Mouse (Mus musculus) ZHBTc4 (cell line): Measurements from ENCODE around the gene Gm15013.
"Not testable (repeated sequence)": the region's sequence is repeated elsewhere in the genome, so short reads cannot be mapped to it uniquely, and the experiment has no call there.

Experiments
- DNase-seq: peaks from one replicate; pipeline ENCODE4 v3.0.0-alpha.2; 2011; ENCODE audit warnings: low read depth, low spot score

Gm15013 gene

DNA sequence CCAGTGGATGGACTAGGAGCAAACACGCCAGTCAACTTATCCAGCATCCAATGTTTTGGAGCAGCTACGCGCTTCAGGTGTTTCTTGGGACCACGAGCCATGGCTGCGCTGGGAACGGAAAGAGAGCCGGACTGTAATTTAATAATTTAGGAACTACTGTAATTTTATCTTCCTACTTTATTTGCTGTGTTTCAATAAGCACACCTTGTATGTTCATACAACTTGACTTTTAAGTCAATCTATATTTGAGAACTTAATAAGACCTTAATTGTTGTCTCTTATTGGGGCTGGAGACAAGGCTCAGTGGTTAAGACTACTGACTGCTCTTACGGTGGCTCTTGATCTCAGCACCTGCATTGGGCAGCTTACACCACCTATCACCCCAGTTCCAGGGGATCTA lies at the start of gene Gm15013:
Gene Gm15013, minus strand, starts transcription at position 101 of the 400 bp plus-strand sequence.
- DNase-seq: no peak

DNA sequence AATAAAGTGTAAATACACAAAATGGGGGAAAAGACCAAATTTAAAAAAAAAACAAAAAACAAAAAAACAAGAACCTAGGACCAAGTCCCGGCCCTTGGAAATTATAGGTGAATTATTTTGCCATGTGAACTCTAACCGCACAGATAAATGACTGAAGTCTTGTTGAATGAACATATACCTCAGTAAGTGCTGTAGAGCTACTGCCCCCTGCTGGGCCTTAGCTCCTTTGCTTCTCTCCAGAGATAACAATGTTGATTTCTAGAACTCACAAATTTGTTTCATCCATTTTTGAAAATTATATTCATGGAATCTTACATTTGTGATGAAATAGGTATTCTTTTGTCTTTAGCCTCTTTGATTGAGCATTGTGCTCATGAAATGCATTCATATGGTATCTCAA lies 48.3 kb upstream of the Gm15013 start:
- DNase-seq: peak; percentile 28

DNA sequence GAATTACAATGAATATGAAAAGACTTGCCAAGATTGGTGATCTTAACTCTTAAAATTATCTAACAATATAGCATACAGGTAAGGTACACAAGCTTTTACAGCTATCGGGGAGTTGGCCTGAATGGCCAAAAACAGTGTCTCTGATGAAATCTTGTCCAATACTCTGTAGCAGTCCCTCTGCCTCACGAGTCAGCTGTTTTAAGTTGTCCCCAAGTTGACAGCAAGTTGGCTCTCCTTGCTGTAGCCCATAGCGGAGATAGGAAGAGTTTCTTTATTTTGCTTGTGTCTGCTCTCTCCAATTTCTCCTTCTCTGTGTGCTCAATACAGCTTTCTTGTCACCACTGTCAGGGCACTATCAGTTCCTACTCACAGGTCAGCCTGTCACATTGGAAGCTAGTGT lies 44.4 kb upstream of the Gm15013 start:
- DNase-seq: not testable (repeated sequence)

DNA sequence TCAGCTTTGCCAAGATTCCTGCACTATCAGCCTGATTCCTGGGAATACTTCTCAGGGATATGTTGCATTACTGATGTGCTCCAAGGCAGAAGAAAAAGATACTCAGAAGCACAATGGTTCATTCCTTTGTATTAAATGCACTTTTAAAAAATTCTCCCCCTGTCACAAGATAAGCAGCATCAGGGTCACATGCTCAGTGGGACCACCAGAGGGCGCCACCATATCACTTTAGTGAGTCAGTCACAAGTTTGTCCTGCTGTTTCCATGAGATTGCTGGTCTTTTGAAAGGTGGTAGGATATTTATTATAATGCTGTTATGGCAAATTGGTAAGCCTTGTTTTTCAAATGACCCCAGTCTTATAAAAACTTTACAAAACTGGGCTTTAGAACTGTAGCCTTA lies 37.6 kb upstream of the Gm15013 start:
- DNase-seq: peak; percentile 46

DNA sequence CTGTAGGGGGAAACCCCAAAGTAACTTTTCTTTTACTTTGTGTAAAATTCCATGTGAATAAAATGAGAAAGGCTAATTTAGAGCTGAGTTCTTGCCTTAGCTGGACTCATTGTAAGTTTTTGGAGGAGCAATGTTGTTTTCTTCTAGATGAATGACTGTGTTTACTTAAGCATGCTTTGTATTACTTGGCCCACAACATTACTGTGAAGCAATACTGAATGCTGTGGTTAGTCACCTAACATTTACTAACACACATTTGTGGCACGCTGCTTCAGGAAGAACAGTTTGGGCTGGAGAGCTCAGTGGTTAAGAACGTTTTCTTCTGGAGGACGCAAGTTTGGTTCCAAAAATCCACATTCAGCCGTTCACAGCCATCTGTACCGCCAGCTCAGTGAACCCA lies 22.8 kb upstream of the Gm15013 start:
- DNase-seq: no peak

DNA sequence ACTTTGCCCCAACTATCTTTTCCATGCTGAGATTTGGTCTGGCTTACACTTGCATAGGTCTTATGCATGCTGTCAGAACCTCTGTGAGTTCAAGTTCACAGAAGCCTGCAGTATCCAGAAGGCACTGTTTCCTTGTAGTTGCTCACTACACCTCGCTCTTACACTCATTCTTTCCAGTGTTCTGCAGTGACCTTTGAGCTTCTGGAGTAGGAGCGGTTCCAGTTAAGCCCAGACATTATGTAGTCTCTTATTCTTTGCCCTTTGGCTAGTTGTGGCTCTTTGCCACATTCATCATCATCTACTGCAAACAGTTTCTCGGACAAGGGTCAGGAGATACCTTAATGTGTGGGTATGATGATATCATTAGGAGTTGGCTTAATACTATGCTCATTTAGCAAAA lies 16.3 kb upstream of the Gm15013 start:
- DNase-seq: no peak

DNA sequence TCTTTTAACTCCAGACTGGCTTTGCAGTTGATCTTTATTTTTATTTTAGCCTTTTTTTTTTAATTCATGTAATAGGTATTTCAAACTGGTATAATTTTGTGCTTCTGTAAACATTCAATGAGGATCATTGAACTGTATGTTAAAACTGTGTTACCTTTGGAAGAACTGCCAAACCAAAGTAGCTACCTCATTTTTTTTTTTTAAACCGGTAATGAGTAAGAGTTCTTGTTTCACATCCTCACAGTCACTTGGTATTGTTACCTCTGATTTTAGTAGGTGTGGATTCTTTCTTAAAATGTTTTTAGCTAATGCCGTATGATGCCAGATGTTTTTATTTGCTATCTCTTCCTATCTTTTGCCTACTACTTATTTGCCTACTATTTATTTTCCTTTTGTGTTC lies 8.1 kb upstream of the Gm15013 start:
- DNase-seq: no peak

DNA sequence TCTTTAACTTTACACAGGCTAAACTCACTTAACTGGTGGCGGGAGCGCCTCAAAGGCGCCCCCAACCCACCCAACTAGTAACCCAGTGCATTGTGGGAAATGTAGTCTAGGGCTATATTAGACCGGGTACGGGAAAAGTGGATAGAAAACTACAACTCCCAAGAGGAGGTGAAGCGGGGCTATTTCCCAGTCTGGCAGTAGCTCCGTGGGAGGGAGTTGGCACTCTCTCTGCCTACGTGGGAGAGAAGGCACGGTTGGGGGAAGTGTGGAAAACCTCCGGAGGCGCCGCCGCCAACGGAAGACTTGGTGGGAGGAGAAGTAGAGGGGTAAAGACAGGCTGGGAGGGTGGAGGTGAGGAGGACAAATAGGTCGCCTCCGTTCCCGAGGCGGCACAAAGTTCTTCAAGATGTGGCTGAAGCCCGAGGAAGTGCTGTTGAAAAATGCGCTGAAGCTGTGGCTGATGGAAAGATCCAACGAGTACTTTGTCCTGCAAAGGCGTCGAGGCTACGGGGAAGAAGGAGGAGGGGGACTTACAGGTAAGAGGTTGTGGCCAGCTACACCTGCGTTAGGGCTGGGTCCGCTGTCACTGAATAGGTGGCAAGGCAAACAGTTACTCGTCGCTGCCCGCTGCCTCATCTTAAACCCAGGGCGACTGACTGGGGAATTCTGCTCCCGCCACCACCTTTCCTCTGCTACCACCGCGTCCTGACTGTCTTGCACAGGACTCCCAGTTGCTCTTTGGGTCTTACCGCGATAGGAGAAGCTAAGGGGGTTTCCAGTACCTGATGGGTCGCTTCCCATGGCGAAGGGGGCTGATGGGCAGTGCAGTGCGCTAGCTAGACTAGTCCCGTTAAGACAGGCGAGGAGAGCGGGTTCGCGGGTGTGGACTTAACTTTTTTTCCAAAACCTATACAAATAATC lies 29.2 kb downstream of the Gm15013 start, which contains the start of gene Tbc1d8b:
Gene Tbc1d8b, plus strand, starts transcription at position 222 of the 921 bp plus-strand sequence.
- DNase-seq: peak; percentile 86

DNA sequence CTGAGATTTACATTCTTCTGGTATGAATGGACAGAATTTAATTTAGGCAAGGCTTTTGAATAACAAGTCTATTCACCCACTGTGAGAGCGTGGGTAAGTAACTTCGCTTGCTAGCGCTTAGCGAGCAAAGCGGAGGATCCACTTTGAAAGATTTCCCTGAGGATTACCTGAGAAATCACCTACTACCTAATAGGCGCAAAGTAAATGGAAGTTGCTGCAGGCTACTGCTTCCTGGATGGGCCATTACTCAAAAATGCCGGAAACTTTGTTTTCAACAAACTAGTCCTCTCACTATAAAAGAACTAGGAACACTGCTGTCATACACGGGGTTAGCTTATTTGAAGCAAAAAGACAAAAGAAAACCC lies 29.9 kb downstream of the Gm15013 start:
- no peak for DNase-seq

DNA sequence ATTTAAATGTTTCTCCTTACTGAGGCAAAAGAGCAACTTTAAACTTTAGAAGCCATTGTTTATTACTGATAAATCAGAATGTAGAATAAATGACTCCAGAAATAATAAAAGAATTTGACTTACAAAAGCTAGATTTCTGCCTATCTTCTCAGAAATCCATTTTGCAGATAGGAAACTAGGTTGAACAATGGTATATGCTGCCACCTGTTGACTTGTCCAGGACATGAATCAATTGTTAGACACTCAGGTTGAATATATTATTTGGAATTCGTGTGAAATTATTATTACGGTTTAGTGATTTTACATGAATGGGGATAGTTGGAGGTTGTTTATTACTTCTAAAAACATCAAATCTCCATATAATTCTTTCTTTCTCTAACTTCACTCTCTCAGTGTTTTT lies 48.5 kb downstream of the Gm15013 start:
- no peak for DNase-seq
